Mouse (Mus musculus) adrenal gland, adult 2 months (tissue): ENCODE data around the gene Cx3cr1. TPM values are rescaled to one million over a fixed set of nuclear protein-coding genes. Genes with fewer than 3 reads are reported as not detected.

Experiments
- DNase-seq: peaks from one replicate; pipeline ENCODE4 v3.0.0; 2021
- polyA plus RNA-seq: library from polyadenylated mRNA; depleted of rRNA; stranded (reverse); fragments of >200 nt; gene quantifications from 2 replicates; pipeline ENCODE4 v1.2.3, GENCODE M21; 2012; rRNA removed
- total RNA-seq, 2 experiments: library from RNA; stranded (reverse); gene quantifications; 2 replicates each; pipeline ENCODE4 v1.2.3; 2021

Gene Cx3cr1
- total and polyA plus RNA-seq, 3 experiments: 3.5 to 12.5 (median 10.8) TPM

- no peak for DNase-seq
Observed at GRCm38 (mm10) chr9:119888843-119889246, 180.8 kb downstream of the Cx3cr1 start.

DNA sequence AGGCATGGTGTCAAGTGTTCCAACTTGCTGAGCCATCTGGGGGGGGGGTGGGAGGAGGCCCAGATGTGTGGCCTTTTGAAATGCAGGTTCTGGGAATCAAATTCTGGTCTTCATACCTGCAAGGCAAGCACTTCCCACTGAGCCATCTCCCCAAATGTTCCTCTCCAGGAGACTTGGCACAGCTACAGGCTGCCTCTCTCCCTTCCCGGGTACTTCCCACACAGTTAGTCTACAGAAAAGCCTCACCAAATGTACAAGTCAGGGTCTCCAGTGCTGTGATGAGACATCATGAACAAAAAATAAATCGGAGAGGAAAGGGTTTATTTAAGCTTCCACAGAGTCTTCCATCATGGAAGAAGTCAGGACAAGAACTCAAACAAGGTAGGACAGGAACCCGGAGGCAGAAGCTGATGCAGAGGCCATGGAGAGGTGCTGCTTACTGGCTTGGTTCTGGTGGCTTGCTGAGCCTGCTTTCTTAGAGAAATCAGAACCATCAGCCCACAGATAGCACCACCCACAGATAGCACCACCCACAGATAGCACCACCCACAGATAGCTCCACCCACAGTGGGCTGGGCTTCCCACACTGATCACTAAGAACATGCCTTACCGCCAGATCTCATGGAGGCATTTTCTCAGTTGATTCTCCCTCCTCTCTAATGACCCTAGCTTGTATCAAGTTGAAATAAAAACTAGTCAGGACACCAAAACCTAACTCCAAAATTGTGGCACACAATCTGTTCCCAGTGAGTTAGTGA, 182.4 kb downstream of the Cx3cr1 start:
- DNase-seq: no peak

- no peak for DNase-seq
Observed at GRCm38 (mm10) chr9:119854170-119854569, 215.5 kb downstream of the Cx3cr1 start.

DNA sequence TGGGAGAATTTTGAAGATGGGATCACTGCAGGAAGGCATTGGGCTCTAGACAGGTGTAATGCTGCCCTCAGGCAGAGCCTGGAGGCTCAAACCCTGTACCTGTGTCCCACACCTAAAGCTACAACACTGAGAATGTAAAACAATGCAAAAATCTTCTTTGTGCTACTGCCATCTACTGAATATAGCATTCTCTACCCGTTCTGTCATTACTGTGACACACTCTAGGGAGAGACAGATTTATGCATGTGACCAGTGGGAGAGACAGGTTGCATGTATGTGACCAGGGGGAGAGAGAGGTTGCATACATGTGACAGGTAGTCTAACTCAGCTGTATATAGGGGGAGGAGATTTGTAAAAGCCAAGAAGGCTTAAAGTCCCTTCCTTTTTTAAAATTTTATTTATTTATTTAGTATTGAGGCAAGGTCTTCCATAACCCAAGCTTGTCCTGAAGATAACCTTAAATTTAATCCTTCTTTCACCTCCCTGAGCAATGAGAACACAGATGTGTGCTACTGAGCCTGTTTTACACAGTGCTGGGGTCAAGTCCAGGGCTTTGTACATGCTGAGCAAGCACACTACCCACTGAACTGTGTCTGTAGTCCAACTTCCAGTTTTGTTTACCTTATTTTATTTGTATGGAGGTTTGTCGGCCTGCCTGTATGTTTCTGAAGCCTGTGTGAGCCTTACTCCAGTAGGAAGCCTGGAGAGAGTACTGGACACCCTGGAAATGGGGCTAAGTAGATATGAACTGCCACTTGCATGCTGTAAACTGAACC, 216.4 kb downstream of the Cx3cr1 start:
- DNase-seq: no peak

DNA sequence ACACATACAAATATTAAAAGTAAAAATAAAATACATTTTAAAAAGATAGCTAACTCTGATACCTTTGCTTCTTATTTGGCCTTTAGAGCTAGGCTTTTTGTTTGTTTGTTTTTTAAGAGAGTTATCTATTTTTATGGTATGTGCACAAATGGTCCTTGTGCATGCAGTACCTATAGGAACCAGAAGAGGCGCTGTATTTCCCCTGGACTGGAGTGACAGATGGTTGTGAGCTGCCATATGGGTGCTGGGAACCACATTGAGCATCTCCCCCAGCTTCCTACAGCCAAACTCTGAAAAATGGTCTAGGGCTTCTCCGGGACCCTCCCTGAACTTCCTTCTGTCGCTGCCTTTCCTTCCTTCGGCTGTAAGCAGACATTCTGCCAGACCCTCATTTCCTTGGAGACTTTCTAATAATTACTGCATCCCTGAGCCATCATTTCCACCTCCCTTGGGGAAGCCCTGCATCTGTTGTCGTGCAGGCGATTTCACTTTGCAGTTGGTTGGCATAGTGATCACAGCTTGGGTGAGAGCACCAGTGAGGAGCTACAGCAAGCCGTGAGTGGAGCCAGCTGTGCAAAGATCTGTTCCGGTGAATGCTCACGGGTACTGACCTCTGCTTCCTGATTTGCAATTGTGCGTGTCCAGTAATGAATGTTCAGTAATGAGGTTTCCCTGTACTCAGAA, 217.2 kb downstream of the Cx3cr1 start:
- no peak for DNase-seq

Other genes starting within 250 kb of the Cx3cr1 start
- gene Scn11a, start 244.4 kb downstream of the Cx3cr1 start, total RNA-seq: not detected
- gene Scn11a, start 244.4 kb downstream of the Cx3cr1 start, polyA plus RNA-seq: not detected in 2 replicates
- 10 to 100 TPM; 48.1 to 50.7 TPM for gene Wdr48, start 175.0 kb downstream of the Cx3cr1 start, total RNA-seq
- gene Wdr48, start 175.0 kb downstream of the Cx3cr1 start, polyA plus RNA-seq: 26.6 and 30.7 TPM in 2 replicates
- gene Gorasp1, start 132.3 kb downstream of the Cx3cr1 start, total RNA-seq: 10 to 100 TPM; 15.1 to 31.9 TPM
- 26.6 and 30.5 TPM in 2 replicates for gene Gorasp1, start 132.3 kb downstream of the Cx3cr1 start, polyA plus RNA-seq
- gene Ttc21a, start 132.3 kb downstream of the Cx3cr1 start, total RNA-seq: under 1 TPM in 1 of 2 experiments, not detected in 1; 0.17 TPM
- gene Ttc21a, start 132.3 kb downstream of the Cx3cr1 start, polyA plus RNA-seq: 0.04 TPM in 2 replicates
- 10 to 100 TPM; 18.7 to 26.5 TPM for gene Csrnp1, start 85.2 kb downstream of the Cx3cr1 start, total RNA-seq
- 45.6 and 51.3 TPM in 2 replicates for gene Csrnp1, start 85.2 kb downstream of the Cx3cr1 start, polyA plus RNA-seq
- under 1 TPM; 0.37 to 0.48 TPM for gene Xirp1, start 46.3 kb downstream of the Cx3cr1 start, total RNA-seq
- 0.03 and 0.04 TPM in 2 replicates for gene Xirp1, start 46.3 kb downstream of the Cx3cr1 start, polyA plus RNA-seq
- not detected for gene Ccr8, start 22.2 kb upstream of the Cx3cr1 start, total RNA-seq
- not detected in 2 replicates for gene Ccr8, start 22.2 kb upstream of the Cx3cr1 start, polyA plus RNA-seq
- gene Slc25a38, start 40.5 kb upstream of the Cx3cr1 start, total RNA-seq: 10 to 100 TPM; 24.8 to 26.4 TPM
- gene Slc25a38, start 40.5 kb upstream of the Cx3cr1 start, polyA plus RNA-seq: 50.0 and 52.3 TPM in 2 replicates
- 100 to 1,000 TPM; 661 to 798 TPM for gene Rpsa, start 57.8 kb upstream of the Cx3cr1 start, total RNA-seq
- gene Rpsa, start 57.8 kb upstream of the Cx3cr1 start, polyA plus RNA-seq: 2,191 and 2,685 TPM in 2 replicates
- gene Mobp, start 79.8 kb upstream of the Cx3cr1 start, total RNA-seq: under 1 TPM in 1 of 2 experiments, not detected in 1; 0.41 TPM
- gene Mobp, start 79.8 kb upstream of the Cx3cr1 start, polyA plus RNA-seq: not detected in 2 replicates
- 1 to 10 TPM; 5.0 to 5.4 TPM for gene Myrip, start 231.6 kb upstream of the Cx3cr1 start, total RNA-seq
- 1.4 TPM in 2 replicates for gene Myrip, start 231.6 kb upstream of the Cx3cr1 start, polyA plus RNA-seq